Mouse (Mus musculus) left cerebral cortex, adult 11 months (tissue): ENCODE results near the gene Rassf7.

ENCODE experiments used
- DNase-seq: peaks from one replicate; pipeline ENCODE4 v3.0.0; 2022; ENCODE audit warnings: low spot score

The Rassf7 gene

DNA sequence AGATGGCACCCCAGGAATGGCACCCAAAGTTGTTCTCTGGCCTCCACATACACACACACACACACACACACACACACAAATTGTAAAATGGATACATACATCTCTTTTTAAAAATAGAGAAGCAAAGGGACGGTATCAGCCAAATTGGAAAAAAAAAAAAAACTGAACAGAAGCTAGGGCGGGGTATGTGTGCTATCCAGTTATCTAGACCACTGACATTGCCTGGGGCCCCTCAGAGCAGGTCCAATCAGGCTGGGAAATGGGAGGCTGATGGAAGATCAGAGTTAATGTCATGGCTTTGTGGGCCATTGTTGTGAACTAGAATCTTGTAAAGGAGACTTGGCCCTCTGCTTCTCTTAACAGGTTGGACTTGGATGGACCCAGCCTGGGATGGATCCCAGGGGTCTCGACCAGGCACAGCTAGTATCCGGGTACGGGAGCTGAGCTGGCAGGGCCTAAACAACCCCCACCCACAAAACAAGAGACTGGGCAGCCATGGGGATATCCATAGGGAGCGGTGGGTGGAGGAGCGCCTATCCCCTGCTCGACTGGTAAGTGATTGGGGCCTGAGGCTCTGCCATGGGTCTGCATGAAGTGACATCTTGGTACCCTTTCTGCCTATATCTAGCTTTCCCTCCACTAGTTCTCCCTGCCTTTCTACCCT is 18.9 kb upstream of the Rassf7 start:
- no peak for DNase-seq

DNA sequence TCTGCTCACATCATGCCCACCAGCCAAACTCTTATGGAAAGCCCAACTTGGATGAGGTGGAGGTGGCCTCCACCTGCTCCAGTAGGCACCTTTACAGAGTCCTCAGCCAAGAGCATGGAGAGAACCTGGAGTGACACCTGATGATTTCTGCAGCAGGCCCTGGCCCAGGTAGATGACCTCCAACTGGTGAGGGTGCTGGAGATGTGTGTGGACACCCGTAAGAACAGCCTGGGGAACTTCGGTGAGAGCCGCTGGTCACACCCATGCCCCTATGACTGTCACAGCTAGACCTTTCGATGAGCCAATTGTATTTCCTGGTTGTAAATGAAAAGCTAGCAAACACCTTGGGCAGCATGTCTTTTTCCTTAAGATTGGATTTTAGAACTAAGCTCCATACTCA is 17.5 kb upstream of the Rassf7 start:
- no peak for DNase-seq

DNA sequence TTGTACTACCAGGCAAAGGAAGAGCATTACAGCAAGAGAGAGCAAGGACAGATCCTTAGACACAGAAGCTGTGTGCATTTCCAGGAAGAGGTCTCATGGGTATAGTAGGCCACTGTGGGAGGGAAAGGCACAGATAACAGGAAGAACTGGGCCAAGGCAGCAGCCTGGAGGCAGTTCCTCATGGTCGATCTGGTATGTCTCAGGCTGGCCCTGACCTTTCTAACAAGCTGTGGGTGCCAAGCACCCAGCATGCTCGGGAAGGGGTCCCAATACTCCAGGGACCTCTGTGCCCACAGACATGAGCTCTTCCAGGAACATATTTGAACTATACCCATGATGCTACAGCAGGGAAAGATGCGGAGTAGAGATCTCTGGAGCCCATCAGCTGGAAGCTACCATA is 11.1 kb upstream of the Rassf7 start:
- no peak for DNase-seq

DNA sequence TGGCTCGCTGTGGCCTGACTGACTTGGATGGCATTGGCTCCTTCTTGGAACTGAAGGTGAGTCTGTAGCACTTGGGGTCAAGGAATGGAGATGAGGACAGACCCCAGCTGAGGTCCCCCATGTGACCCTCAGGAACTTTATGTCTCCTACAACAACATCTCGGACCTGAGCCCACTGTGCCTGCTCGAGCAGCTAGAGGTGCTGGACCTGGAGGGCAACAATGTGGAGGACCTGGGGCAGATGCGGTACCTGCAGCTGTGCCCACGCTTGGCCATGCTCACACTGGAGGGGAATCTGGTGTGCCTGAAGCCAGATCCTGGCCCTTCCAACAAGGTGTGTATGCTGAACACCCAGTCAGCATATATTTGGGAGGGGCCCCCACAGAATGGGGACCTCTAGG is 10.2 kb upstream of the Rassf7 start:
- no peak for DNase-seq

DNA sequence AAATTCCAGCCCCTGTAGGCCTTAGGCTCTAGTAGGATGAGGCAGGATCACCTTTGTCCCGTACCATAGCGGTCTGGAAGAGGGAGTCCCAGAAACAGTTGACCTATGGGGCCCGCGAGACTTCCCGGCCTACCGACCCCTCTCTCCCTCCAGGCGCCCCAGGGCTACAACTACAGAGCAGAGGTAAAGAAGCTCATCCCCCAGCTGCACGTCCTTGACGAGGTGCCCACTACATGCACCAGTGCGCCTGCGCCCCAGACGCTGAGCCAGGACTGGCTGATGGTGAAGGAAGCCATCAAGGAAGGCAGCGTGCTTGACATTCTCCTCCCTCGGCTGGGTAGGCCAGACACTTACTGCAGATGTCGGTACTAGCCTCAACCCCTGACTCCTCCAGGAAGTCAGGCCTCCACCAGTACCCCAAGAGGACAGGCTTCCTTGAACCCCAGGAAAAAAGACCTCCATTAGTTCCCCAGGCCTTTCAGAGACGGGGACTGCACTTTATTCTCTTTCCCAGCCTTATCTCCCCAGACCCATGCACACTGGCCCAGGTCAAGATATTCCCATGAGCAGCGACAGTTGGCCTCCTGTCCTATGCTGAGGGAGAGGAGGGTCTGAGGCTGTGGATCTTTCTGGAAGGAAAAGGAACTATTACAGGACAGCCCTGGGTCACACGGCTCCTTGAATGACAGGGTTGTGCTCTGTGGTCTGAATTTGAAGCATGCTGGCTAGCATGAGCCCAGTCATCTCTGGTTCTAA is 9.3 kb upstream of the Rassf7 start:
- DNase-seq = no peak

DNA sequence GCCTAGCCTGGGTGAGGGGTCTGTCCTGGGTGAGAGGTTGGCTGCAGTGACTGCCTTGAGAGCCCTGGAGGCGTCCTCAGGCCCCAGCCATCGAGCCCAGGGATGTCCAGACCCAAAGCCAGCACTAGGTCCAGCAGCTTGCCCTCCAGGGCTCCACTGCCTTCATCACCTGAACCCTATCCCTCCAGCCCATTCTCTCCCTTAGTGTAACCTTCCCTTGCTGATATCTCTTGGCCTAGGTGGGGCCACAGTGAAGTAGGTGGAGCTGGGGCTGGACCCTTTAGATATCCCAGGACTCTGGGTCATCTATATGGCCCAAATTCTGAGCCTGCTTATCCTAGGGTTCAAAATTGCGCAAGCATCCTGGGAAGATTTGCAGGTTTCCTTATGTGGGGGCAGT is 6.1 kb upstream of the Rassf7 start:
- DNase-seq = no peak

DNA sequence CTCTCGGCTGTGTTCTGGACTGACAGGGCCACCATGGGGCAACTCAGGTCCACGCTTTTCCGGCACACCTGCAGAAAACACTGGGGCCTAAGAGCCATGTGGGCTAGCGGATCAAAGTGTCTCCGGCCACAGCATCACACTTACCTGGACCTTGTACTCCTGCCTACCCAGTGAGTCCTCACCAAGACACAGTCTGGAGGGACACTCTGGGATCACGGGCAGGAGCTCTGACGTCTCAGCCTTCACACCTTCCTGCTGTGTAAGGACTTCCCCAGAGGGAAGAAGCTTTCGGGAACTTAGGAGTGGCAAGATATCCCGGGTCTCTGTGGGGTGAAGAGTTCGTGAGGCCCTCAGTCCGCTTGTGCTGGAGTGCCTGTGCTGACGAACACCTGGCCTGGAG is 5.5 kb upstream of the Rassf7 start:
- DNase-seq = no peak

DNA sequence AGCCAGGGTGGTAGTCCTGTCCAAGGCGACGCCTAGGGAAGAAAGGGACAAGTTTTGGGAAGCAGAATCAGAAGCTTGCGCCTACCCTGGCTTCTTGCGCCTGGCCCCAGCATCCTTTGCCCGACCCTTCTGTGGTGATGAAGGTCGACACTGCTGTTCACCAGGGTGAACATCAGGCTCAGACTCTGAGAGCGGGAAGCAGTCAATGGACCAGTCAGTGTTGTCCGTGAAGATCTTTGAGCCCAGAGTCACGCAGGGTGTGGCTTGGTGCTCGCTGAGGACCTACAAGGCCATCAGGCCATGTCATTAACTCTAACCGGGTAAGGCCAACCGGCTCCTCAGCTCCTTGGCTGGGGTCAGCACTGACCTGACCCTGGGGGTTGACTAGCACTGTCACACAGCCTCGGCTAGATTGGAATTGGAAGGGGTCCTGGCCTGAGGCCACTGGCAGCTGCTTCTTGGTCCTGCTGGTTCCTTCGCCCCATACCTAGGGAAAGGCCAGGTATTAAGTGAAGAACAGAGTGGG is 5.0 kb upstream of the Rassf7 start:
- no peak for DNase-seq

DNA sequence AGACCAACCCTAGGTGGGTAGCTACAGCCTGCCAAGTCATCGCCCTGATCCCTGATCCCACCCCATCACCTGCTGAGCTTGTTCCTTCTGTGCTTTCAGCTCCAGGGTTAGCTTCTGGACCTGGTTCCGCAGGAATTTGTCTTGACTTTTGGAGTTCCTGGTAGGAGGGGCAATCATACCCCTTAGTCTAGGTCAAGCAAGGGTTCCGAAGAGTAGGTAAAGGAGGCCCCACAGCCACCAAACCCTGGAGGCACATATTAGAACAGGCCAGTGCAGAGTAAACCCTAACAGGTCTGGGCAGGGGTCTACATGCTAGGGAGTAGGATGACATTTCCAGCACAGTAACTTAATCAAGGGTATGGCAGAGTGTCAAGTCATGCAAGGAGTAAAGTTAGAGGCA is 2.5 kb upstream of the Rassf7 start:
- no peak for DNase-seq

DNA sequence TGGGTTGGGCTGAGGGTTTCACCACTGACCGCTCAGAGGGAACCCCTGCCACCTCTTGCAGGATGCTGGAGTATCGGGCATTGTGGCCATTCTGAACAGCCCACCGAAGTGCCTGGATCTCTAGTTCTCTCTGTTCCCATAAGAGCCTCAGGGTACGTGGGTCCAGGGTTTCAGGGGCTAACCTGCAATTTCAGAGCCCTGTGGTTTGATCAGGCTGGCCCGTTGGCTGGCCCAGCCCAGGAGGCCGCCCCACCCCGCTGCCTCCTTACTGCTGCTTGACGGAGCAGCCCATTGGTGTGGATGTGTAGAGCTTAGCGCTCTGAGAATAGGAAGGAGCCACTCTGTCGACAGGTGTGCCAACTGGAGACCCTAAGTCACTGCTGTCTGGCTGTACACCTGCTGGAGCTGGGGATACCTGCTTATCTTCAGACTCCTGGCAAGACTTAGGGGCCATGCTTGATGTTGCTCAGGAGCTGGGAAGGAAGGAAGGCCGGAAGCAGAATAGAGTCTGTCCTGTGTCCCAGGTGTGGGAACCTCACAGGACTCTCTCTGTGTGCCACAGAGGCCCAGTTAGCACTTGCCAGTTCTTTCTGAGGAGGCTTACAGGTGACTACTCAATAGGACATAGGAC is 1.9 kb upstream of the Rassf7 start, which contains the start of gene Lmntd2:
Gene Lmntd2, minus strand, starts transcription at position 476 of the 631 bp plus-strand sequence.
- DNase-seq = no peak

DNA sequence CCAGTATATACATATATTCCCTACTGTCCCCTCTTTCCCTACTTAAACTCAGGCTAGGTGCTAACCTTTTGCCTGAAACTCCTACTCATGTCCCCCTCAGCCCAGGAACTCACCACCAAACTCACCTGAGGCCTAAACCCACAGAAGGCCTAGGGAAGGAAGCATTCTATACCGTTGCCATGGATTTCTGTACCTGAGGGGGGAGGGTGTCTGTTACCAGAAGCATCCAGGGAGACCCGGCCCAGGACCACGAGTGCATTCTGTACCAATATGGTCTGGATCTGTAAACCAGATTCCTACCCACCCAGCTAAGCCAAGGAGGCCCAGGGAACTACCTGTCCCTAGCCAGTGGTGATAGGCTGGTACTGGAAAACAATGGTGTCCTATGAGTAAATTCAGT is 1.4 kb upstream of the Rassf7 start:
- no peak for DNase-seq

DNA sequence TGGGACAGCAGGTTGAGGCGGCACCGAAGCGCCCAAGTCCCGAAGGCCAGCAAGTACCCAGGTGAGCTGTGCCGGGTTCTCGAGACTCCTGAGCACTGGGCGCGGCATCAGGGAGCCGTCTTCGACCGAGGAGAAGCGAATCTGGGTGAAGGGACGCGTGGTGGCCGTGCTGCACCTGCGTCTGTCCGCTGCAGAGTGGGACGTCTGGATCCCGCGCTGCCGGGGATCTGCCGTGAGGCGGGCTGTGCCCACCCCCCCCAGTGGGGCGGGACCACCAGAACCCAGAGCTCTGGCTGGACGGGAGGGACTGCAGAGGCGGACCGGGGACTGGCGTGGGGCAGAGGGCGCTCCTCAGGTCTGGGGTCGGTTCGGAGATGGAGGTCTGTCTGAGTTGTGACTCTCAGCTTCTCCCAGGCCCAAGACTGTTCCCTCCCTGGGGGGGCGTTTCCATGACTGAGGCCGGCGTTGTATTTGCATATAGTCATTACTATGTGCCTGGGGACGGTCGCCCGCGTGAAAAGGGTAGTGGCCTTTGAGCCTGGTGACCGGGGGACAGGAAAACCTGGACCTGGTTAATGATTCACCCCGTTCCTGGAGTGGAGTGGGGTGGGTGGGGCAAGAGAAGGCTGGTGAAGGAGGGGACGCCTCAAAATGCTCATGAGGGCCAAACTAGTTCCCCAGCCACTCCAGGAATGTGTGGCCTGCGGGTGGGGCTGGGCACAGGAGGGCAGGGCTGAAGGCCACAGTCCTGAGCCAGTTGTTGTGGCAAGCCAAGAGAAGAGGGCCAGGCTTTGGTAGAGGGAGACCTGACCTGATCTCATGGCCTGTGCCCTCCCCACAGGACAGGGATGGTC is 447 bp downstream of the Rassf7 start:
- DNase-seq = no peak

DNA sequence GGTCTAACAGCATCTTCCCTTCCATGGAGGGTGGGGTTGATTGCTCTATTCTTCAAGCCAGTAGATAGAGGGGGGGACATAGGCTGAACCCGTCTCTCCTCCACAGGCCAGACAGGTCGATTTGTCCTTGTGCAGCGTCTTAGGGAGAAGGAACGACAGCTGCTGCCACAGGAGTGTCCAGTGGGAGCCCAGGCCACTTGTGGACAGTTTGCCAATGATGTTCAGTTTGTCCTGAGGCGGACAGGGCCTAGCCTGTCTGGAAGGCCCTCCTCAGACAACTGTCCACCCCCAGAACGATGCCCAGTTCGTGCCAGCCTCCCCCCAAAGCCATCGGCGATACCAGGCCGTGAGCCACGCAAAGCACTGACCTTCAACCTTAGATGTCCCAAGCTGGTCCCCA is 1.2 kb downstream of the Rassf7 start:
- no peak for DNase-seq

DNA sequence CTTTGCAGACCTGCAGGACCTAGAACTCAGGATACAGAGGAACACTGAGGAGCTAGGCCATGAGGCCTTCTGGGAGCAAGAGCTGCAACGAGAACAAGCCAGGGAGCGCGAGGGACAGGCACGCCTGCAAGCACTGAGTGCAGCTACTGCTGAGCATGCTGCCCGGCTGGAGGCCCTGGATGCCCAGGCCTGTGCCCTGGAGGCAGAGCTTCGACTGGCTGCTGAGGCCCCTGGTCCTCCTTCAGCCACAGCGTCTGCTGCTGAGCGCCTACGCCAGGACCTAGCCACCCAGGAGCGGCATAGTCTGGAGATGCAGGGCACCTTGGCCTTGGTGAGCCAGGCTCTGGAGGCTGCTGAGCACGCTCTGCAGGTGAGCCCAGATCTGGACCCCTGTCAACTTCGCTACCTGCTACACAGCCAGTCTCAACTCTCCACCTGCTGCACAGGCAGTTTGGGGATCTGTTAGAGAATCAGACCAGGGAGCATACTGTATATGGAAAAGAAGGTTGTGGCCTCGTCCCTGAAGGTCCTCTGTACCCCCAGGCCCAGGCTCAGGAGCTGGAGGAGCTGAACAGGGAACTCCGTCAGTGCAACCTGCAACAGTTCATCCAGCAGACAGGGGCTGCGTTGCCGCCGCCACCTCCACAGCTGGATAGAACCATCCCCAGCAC is 1.8 kb downstream of the Rassf7 start:
- no peak for DNase-seq

DNA sequence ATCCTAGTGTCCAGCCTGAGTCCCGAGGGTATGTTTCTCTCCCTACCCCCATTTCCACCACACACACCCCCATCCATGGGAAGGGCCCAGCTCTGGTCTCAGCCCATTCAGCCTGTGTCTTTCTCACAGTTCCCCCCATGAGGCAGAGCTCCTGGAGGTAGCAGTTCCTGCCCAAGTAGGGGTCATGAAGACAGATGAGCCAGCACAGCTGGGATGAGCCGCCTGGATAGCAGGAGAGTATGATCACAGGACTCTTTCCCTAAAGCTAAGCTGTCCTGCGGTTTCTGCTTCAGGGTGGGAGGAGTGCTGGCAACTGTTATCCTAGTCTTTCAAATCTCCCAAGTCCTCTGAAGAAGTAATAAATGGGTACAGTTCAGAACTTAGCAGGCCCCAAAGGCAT is 2.5 kb downstream of the Rassf7 start:
- no peak for DNase-seq

DNA sequence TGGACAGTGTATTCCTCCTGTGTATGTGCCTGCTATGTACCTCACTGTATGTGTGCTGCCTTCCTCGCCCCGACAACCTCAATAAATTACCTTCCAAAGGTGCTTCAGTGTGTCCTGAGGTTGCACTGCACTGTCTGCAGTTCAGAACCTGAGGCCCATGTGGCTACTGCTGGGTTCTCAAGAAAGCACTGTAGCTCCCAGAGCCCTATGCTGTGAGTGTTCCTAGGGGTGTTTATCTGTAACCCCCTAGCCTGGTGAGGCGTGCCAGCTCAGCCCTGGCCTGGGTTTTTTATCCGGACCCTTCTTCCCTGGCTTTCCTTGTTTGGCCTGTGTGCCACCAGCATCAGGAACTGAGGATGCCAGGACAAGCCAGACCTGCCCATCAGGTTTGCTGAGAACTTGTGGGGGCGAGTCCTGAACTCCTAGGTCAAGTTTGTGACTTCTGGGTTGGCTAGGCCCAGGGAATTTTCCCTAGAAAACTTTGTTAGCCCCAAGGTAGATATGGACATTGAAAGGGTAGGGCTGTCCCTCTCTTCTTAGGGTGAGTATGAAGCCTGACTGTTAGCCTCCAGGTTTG is 3.0 kb downstream of the Rassf7 start:
- DNase-seq = no peak

DNA sequence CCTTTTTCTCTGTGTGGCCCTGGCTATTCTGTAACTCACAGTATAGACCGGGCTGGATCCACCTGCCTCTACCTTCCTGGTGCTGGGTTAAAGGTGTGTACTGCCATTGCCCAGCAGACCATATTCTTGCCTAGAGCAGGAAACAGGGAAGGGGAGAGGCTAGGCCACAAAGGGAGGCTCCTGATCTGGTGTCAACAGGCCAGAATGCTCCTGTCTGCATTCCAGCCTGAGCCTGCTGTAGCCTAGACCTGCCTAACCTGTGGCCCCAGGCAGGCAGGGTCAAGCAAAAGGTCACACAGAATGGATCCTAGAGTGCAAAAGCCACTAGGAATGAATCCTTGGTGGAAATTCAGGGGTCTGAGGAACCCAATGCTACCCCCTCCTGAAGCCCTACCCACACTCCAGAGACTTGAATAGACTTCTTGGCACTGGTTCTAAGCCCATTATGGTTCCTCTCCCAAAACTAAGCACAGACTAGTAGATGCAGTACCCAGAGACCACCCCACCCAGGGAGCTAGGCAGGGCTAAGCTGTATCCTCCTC is 4.0 kb downstream of the Rassf7 start:
- DNase-seq = no peak

DNA sequence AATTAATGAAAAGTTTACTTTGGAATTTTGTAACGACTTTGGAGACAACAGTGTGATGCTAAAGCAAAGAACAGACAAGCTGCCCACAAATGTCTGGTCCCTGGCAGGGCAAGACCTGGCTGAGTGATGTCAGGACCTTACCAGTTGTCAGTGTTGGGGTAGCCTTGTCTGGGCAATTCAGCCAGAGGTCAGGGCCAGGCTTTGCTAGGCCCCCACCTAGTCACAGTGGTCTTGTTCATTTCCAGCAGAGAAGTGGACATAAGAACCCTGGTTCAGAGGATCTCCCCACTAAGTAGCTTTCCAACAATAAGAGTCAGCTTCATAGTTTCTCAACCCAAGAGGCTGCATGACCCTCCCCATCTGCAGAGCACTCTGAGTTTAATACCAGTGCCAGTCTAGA is 4.7 kb downstream of the Rassf7 start:
- DNase-seq = no peak

DNA sequence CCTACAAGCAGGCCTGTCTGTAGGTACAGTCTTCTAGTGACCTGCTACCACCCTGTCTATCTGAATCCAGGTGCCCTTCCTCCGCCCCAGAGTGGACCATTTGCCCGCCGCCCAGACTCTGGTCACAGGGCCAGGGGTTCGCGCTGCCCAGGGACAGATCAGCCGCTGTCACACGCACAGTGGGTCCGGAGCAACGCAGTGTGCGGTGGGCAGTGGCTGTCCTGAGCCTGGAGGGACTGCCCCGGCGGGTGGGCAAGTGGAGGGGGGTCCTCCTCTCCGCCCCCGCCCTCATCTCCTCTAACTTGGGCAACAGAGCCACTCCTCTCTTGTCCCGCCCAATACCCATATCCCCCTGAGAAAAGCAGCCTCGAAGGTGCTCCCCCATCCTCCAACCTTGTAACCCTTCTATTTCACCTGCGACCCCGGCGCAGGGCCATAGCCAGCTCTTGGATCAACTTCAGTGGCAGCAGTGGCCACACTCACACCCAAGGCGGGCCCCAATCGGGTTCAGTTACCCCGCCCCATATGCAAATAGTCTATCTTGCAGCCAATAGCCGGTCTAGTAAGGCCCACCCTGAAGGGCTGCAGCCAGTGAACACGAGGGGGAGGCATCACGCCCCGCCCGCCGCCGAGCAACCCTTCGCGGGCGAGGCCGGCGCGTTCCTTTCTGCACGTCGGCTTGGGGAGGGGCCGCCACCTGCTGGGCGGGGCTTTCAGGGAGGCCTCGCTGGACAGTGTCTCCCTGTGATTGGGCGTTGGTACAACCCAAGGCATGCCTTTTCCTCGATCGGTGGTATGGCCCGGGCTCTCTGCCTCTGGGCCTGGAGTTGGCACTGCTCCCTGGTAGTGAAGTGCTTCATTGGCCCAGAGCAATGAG is 5.8 kb downstream of the Rassf7 start:
- peak; percentile 93 for DNase-seq

DNA sequence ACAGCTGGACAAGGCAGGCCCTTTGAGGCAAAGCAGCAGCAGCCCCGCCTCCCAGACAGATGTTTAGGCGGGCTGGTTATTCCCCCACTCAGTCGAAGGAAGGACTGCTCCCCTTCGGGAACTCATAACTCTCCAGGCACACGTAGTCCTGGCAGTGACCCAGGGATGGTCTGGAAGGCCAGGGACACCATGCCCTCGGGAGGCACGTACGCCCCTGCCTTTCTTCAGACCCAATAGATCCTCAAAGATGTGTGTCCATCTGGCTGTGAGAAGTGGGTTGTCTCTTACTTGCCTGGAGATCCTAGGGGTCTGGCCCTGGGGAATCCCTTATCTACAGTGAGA is 6.4 kb downstream of the Rassf7 start:
- no peak for DNase-seq
